Mouse (Mus musculus): Measurements from ENCODE around the gene AU018091. TPM values are rescaled to one million over a fixed set of nuclear protein-coding genes. Genes with fewer than 3 reads are reported as not detected.
"Not testable (repeated sequence)": the region's sequence is repeated elsewhere in the genome, so short reads cannot be mapped to it uniquely, and the experiment has no call there.

AU018091 gene
- not detected for polyA plus RNA-seq (2017; shearing (Covaris generic))

DNA sequence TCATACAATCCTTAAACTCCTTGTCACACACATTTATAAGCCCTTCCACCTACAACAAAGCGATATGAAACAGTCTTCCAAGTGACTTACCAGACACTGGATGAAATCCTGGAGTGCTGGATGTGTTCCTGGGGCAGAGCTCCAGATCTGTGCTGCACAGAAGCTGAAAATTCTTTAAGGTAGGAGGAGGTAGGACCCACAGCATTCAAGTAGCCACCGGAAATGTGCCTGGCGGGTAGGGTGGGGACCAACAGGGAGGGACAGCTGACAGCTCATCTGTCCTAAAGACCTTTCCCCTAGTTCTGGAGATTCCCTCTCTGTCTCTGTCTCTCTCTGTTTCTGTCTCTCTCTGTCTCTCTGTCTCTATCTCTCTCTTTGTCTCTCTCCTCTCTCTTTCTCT lies at the start of gene AU018091:
AU018091 (minus strand) TSS at position 279 of the 400 bp plus-strand sequence.
- no peak for ATAC-seq

DNA sequence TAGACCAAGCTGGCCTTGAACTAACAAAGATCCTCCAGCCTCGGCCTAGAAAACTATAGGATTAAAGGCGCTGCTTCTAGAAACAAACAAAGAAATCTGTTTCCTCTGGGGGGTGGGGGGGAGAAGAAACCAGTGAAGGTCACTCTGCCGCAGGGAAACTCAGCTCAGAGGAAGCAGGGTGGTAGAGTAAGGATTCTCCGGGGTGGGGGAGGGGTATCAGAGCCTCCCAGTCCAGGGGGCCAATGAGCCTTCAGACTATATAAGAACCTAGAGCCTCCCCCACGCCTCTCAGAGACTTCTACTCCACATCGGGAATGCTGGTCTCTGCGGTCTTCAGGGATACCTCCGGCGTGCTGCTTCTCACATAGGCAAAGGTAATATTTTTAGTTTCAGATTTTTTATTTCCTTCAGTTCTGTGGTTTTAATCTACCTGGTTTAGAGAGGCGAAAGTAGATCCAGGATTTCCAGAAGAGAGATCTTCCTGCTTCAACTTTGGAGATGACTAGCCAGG lies 48.6 kb upstream of the AU018091 start:
- ATAC-seq, result no peak

DNA sequence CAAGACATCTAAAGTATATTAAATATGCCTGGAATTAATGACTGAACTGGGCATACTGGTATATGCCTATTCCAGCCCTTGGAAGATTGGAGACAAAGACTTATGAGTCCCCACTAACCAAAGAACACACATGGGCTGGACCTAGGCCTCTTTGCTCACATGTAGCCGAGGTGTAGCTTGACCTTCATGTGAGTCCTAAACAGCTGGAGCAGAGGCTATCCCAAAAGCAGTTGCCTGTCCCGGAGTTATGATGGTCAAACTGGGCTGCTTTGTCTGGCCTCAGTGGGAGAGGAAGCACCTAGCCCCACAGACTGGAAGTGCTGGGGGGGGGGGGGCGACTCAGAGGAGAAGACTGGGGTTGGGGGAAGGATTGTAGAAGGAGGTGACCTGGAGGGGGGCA lies 47.3 kb upstream of the AU018091 start:
- no peak for ATAC-seq

DNA sequence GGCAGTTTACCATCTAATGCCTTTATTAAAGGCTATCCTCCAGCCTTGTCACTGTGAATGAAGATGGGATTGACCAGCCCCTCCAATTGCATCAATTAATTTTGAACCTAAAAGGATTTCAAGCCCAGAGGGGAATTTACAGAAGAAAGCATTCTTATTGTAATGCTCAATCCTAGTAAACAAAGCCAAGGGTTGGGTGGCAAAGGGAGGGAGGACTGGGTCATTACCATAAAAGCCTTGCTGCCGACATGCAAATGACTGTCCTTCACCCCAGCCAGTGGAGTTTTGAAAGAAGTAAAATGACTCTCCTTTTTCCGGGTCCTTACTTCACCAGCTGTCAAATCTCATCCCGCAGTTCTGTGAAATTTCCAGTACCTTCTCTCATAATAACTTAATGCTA lies 44.6 kb upstream of the AU018091 start:
- ATAC-seq, result no peak

DNA sequence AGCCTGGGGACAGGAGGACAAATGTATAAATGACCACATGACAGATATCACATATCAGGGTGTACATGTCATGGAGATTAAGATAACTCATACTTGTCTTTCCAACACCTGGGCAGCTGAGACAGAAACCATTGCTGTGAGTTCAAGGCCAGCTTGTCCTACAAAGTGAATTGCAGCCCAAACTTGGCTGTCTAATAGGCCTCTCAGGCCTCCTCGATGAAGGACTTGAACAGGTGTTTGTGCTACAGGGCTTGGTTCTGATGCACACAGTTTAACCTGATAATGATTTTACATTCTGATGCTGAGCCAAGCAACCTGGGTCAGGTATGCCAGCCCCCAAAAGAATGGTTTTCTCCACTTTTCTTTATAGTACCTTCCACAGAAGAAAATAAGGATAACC lies 44.2 kb upstream of the AU018091 start:
- no peak for ATAC-seq

DNA sequence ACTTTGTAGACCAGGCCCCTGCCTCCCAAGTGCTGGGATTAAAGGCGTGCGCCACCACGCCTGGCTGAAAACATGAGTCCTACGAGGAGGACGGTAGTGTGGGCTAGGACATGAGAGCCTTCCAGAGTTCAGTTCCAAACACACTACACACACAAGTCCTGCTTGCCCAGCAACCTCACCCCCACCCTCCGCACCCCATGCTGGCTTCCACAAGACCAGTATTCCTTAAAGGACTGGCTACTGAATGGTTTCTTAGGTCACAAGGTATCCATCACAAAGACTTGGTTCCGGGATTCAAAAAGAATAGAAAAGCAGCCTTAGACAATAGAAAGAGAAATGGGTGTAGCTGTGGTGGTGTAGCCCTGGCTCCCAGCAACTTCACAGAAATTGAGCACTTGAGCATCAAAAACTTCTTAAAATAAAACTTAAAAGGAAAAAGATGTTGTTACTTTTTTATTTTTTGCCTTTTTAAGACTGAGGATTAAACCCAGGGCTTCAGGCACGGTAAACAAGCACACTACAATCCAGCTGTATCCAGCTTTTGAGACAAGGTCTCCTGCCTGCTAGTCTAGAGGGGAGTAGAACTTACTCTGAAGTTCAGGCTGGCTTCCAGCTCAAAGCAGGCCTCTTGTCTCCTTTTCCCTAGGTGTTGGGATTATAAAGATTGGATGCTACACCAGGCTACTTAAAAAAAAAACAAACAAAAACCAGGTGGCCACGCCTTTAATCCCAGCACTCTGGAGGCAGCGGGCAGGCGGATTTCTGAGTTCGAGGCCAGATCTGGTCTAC lies 43.2 kb upstream of the AU018091 start:
- ATAC-seq, result no peak

DNA sequence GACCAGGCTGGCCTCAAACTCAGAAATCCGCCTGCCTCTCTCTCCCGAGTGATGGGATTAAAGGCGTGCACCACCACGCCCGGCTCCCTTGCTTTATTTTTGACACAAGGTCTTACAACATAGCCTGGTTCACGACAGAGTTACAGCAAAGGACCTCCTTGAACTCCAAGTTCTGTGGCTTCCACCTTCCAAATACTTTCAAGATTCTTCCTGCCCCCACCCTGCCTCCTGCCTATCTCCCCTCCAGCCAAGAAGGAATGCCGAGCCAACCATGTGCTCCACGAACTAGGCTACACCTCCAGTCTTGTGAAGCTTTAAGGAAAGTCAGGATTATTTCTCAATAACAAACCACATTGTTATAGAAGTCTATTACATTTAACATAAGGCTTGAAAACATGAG lies 42.5 kb upstream of the AU018091 start:
- ATAC-seq, result no peak

DNA sequence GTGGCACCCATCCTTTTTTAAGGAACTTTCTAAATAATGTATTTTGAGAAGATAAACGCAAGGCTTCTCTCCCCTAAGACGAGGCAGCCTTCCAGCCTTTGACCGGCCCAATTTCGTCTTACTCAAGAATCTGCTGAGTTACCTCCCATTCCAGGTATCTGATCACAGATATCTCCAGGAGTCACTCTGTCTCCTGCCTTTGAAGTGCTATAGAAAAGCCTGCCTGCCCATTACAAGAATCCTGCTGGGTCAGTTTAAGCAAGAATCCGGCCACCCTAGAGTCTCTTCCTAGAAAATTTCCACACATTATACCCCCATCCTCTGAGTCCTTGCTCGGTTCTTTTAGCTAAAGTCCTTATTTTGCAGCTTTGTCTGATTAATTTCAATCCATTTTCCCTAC lies 41.6 kb upstream of the AU018091 start:
- ATAC-seq, result no peak

DNA sequence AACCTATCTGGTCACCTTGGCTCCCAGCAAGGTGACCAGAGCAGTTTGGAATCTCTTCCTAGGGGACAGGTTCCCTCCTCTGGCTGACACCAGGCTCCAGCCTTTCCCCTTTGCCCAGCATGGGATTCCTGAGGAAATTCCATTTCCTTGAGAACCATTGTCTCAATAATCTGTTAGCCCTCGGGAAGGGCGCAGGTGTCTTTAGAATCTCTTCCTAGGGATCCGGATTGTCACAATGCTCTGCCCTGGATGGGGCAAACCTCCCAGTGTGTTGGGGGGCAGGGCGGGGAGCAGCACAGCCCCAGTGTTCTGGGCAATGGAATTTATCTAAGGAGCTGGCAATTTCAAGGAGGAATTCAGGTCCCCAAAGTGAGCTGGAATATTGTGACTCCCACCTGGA lies 37.5 kb upstream of the AU018091 start:
- no peak for ATAC-seq

DNA sequence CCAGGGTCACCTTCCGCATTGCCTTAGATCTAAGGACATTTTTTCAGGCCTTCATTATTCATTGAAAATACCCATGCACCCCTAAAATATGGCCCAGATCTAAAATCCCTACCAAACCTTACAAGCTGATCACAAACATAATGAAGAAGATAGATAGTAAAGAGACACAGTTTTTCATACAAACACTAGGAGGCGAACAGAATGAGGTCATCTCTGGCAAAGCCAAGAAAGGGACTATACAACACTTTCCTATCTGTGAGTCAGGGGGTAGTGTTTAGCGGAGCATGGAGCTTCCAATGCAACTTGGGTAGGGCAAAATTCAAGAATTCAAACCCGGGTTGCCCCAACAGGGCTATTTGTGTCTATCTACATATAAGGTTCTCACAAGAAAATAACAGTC lies 35.6 kb upstream of the AU018091 start:
- ATAC-seq, result no peak

DNA sequence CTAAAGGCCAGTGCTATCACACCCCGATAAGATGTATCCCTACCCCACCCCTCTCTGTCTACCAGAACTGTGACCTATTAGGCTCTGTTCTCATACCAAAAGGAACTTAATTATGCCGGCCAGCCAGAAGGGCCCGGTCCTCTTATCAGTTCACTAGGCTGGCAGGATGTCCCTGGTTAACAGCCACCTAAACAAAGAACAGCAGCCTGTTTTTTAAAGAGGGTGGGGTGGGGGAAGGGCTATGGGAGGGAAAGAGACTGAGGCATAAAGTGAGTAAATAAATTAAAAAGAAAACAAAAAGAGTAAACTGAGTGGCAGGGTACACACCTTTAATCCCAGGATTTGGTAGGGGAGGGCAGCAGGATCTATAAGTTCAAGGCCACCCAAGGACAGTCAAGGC lies 34.9 kb upstream of the AU018091 start:
- no peak for ATAC-seq

DNA sequence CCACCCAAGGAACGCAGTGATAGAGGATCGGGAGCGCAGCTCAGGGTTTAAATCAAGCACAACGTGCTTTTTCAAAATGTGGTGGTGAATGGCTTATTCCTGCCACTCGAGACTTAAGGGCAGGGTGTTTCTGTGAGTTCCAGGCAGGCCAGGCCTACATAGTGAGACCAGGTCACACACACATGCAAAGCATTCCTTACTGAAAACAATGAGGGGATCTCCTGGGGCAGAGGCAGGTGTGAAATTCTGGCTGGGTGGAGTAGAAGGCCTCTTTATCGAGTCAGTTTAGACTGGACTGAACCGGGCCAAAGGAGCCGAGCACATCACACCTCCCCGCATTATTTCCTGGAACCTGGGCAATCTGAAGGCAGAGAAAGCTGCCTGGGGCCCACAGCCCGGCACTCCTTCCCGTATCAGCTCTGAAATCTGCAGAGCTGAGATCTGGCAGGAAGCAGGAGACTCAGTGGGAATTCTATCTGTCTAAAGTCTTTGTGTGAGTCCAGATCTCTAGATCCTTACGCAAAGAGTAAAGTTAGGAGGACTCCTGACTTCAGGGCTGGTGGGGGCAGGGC lies 32.2 kb upstream of the AU018091 start:
- ATAC-seq, result no peak

DNA sequence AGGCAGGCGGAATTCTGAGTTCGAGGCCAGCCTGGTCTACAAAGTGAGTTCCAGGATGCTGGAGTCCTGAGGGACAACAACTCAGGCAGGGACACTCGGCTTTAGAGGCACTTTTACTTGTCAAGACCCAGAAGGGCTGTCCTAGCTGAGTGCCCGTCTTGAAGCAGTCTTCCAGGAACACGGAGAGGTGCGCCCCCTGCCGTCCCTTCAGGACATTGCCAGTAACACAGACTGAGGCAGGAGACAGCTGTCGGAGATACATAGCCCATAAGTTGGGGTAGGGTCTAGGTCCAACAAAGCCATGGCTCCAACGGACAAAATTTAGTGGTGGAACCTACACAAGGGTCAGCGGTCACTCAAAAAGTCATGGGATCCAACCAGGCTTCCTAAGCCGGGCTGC lies 29.9 kb upstream of the AU018091 start:
- no peak for ATAC-seq

DNA sequence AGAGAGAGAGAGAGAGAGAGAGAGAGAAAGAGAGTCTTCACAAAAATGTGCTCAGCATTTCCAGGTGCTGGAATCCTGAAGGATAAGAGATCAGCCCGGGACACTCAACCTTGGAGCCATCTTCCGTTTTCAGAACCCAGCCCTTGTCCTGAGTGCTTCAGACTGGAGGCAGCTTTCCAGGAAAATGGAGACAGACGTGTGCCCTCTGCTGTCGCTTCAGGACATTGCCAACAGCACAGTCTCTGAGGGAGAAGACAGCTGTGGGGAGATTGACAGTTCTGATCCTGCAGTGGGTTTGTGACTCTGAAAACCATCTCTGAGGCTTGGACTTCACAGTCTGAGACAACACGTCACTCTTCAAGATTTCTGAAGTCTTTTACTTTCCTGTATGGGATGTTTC lies 26.8 kb upstream of the AU018091 start:
- no peak for ATAC-seq

DNA sequence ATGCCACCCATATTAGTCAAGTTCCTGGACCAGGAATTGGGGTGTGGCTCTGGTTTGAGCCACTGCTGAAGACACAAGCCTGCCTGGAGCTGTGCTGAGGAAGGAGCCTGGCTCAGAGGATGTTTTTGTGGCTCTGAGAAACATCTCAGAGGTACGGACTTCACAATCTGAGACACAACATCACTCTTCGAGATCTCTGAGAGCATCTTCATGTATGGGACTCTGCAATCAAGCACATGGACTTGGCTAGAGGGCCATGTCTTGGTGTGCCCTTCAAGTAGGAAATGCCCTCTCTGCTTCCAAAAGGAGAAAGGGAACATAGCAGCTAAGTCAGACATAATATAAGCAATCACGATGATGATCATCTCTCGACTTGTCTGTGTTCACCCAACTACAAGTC lies 25.5 kb upstream of the AU018091 start:
- ATAC-seq, result no peak

DNA sequence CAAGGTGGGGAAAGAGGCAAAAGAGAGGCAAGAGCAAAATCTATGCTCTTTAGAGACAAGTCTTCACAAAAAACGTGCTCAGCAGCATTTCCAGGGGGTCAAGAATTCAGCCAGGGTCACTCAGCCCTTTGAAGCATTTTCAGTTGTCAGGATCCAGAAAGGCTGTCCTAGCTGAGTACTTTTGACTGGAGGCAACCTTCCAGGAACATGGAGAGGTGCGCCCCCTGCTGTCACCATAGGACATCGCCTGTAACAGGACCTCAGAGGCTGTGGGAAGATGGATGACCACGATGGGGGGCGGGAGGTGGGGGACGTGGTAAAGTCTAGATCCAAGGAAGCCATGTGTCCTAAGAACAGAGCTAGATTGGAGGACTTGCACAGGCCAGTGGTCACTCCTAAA lies 24.9 kb upstream of the AU018091 start:
- ATAC-seq, result no peak

DNA sequence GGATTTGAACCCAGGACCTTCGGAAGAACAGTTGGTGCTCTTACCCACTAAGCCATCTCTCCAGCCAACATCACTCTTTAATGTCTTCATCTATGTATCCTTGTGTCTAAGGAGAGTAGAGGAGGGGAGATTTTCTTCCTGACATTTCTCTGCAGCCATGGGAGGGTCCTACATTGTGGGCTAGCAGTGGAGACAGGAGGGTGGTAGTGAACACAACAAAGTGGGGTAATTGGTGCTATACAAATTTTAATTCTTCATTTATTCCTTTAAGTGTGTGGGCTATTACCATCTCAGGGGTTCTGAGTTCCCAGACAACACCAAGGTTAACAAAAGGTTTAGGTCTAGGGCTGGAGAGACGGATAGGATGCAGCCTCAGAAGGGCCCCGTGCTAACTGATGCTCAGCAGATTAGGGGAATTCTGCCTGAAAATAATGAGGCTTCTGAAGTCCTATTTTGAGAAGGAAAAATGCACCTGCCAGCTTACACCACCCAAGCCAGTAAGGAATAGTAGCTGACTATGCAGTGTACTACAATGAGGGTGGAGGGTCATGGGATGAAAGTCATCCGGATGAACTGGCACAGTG lies 24.1 kb upstream of the AU018091 start:
- no peak for ATAC-seq

DNA sequence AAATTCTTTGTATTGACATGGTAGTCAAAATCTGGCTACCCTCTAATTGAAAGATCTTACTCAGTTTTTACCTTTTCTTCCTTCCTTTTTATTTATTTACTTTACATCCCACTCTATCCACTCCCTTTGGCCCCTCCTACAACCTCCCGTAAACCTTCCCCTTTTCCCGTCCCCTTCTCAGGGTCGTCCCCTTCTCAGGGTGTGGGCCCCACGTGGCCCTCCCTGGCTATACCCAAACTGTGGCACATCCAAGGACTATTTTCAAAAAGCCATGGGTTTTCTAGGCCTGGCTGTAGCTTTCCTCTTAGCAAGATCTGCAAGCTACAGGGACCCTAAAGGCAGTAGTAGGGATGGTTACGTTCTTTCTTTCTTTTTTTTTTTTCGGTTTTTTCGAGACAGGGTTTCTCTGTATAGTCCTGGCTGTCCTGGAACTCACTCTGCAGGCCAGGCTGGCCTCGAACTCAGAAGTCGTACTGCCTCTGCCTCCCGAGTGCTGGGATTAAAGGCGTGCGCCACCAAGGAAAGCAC lies 23.0 kb upstream of the AU018091 start:
- ATAC-seq, result no peak

DNA sequence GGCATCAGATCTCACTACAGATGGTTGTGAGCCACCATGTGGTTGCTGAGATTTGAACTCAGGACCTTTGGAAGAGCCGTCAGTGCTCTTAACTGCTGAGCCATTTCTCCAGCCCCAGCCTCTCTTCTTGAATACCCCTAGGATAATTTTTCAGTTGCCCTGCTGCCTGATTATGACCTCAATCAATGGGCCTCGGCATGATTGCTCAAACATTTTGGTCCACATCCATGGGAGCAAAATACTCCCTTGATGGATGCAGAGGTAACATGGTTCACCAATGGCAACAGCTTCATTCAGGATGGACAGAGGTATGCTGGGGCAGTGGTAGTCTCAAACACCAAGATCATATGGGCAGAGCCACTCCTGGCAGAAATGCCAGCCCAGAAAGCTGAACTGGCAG lies 17.7 kb upstream of the AU018091 start:
- not testable (repeated sequence) for ATAC-seq

DNA sequence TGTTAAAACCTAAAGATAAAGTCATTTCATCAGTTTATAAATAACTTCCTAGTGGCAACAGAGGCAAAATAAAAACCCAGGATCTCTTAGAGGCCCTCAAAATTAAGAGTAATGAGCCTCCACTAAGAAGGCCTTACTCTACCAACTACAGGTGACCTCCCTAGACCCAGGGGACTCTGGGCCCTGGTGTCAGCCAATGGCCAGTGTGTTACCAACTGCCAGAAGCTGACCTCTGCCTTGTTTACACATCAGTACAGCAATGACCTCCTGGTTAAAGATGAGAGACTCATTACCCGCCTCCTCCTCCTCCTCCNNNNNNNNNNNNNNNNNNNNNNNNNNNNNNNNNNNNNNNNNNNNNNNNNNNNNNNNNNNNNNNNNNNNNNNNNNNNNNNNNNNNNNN lies 17.1 kb upstream of the AU018091 start:
- ATAC-seq, result no peak

DNA sequence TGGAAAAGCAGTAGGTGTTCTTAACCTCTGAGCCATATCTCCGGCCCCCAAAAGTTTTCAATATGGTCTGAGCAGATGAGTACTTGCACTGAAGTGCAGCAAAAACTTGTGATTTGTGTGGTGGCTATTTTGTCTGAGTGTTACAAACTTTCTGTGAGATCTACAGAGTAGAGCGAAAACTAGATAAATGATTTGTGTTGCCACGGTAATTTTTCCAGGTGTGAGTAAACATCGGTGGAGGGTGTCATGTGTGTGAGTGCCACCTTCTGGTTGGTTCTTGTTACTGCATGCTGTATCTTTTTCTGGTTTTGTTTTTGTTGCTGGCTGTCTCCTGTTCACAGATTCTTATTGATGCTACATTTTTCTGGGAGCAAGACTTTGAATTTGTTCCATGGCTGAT lies 15.4 kb upstream of the AU018091 start:
- ATAC-seq, result no peak

DNA sequence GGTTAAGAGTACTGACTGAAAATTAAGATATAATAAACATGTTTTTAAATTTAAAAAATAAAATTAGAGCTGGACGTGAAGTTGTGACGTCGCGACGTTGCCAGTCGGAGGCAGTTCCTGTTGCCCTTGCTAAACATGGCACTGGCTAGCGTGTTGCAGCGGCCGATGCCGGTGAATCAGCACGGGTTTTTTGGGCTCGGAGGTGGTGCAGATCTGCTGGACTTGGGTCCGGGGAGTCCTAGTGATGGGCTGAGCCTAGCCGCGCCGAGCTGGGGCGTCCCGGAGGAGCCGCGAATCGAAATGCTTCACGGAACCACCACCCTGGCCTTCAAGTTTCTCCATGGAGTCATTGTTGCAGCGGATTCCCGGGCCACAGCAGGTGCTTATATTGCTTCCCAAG lies 12.0 kb upstream of the AU018091 start:
- not testable (repeated sequence) for ATAC-seq

DNA sequence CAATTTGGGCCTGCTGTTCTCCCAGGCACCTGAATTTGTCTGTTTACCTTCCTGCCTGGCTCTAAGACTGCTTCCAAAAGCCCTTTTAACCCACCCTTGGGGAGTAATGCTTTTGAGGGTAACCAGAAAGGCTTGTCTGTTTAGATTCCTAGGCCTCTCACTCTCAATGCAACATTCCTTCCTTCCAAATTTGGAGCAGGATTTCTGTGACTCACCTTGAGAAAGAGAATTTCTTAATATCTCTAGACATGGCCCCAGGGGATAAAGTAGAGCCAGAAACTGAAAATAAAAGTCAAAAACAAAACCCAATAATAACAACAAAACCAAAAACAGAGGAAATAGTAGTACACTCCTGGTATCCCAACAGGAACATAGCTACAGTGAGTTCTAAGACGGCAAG lies 707 bp downstream of the AU018091 start:
- no peak for ATAC-seq

DNA sequence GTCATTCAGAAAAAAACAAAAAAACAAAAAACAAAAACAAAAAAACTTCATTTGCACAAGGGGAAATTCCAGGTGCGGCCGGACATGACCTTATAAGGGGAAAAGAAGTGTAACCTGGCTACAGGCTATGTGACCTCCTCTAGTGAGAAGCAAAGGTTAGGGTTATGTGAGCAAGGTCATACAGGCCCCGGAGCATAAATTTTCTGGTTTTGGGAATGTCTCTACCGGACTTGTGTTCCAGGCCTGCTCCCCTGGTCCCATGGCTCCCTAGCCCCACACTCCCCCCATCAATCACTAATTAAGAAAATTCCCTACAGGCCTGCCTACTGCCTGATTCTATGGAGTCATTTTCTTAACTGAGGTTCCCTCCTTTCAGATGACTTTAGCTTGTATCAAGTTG lies 2.7 kb downstream of the AU018091 start:
- no peak for ATAC-seq
